Mouse (Mus musculus) megakaryocyte, embryonic 14.5 days (primary cell): ENCODE measurements around the gene Ltk.

Source experiments
- FLI1 ChIP-seq: IDR thresholded peaks from 2 replicates; pipeline ENCODE4 v1.6.1; 2012; ENCODE audit warnings: low read length, inconsistent platforms, mixed read lengths
- GATA1 ChIP-seq: IDR thresholded peaks from 3 replicates; pipeline ENCODE4 v1.6.1; 2012; ENCODE audit warnings: mixed read lengths, low read length, inconsistent platforms, borderline replicate concordance

DNA sequence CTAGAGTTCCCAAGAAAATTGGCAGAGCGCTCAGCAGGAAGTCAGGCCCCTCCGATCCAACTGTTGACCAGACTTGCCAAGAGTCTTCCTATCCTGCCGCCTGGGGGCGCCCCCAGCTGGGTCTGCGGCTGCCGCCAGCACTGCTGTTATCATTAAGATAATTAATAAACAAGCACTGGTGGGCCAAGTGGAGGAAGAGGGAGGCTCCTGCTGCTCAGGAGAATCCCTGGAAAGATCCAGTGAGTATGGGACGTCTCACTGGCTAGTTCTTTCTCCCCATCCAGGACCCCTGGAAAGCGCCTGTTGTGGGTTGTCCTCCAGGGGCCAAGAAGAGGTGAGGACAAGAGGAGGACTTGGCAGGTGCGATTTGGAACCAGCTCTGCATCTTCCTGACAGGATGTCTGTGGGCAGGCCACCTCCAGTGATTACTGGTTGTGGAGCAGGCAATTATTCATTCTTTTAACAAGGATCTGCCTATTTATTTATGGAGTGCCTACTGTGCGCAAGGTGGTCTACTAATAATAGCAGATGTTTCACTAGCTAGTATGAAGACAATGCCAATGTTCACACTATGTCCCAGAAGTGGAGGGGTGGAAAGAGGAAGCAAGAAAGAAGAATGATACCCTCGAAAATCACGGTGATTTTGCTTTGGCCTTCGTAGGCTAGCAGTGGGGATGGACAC, 38.2 kb upstream of the Ltk start:
- TF ChIP-seq GATA1 (no peak), FLI1 (no peak)
